Mouse (Mus musculus): ENCODE results near the gene Lmx1b.

DNA sequence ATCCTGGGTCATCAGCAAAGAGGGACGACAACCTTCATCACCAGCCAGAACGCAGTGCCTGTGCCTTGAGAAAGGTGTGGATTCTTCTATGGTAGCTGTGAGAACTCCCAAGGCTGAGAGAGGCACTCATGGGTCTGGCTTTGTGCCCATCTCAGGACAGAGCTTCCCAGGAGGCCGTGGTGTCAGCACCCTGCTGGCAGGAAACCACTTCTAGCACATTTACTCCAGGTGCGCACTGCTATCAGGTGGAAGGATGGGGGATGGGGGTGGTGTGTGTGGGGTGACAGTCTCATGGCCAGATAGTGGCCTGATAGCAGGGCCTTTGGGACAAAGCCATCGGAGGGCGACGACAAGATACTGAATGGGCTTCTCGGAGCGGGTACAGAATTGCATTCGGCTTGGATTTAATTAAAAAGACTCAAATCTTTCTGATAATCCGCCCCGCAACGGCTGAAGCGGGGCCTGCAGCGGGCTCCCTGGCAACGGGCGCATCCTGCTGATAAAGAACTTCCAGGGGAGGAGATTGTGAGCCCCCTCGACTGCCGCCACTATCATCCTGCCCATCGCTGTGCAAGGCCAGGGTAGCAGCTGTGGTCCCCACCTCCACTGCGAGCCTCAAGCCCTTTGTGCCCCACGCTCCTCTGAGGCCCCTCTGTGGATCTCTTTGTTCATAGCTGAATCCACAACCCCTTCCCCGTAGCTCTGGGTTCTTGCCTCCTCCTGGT, 49.0 kb upstream of the Lmx1b start:
- TF ChIP-seq POLR2A (IDR thresholded peaks at IDR 0.05; ENCODE audit: low read depth, low read length), result no peak
- no peak for TF ChIP-seq HCFC1 (IDR thresholded peaks at IDR 0.05; ENCODE audit: low read depth, low read length)
- no peak for TF ChIP-seq ZC3H11A (IDR thresholded peaks at IDR 0.05; ENCODE audit: low read depth, low read length)
- TF ChIP-seq ZKSCAN1 (IDR thresholded peaks at IDR 0.05; ENCODE audit: borderline replicate concordance, low read depth, low read length), result no peak
- TF ChIP-seq EP300 (IDR thresholded peaks at IDR 0.05; ENCODE audit: low read length), result no peak
- TF ChIP-seq CTCF (conservative IDR thresholded peaks at IDR 0.05 in 1 of 2, IDR thresholded peaks at IDR 0.05 in 1 of 2; ENCODE audit: low read depth in 2 of 2, low read length in 2 of 2), result no peak
- no peak for TF ChIP-seq ELF1 (IDR thresholded peaks at IDR 0.05; ENCODE audit: low read depth, low read length)
- TF ChIP-seq USF1 (IDR thresholded peaks at IDR 0.05; ENCODE audit: low read depth, low read length), result no peak
- no peak for TF ChIP-seq E2F4 (IDR thresholded peaks at IDR 0.05; ENCODE audit: insufficient replicate concordance, low read depth, low read length)
- no peak for TF ChIP-seq BHLHE40 (IDR thresholded peaks at IDR 0.05; ENCODE audit: low read depth, low read length)
